Mouse (Mus musculus): ENCODE measurements around the gene Tmem230.
"Not testable (repeated sequence)": the region's sequence is repeated elsewhere in the genome, so short reads cannot be mapped to it uniquely, and the experiment has no call there.

Tmem230 gene

DNA sequence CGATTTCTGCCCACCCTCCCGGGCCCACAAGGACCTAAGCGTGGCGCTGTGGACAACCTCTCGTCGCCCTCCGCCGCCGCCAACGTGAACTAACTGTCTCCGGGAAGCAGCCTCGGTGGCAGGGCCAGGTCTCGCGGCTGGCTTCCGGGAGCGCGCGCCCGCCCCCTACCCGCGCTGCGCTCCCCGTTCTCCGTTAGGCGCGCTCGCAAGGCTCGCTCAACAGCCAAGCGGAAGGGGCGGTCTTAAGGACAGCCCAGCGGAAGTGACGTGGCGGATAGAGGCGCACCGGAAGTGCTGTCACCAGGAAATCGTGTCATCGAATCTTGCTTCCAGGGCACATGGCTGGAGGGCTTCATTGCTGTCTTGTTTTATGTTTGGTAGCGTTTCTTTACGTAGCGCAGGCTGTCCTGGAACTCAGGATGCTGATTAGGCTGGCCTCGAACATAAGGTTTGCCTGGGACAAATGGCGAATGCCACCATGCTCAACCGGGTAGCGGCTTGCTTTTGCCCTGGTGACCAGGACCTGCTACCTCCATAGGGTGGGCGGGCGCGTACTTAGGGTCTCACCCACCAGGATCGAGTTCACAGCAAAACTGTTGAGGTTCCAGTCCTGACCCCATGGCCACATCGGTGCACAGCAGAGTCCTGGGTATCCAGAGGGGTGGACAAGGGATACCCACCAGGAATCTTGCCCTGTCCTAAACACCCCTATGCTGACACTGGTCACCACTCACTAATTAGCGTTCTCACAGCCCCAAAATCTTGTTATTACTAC lies at the start of gene Tmem230:
Gene Tmem230, minus strand, starts transcription at position 269 of the 775 bp plus-strand sequence.
- DNase-seq (ENCODE audit: low read depth, low spot score), result peak; percentile 96

GRCm38 (mm10) chr2:132293694-132294450 lies 46.3 kb upstream of the Tmem230 start:
- no peak for DNase-seq (ENCODE audit: low read depth, low spot score)

GRCm38 (mm10) chr2:132292083-132292482 lies 44.5 kb upstream of the Tmem230 start:
- DNase-seq (ENCODE audit: low read depth, low spot score), result peak; percentile 74

DNA sequence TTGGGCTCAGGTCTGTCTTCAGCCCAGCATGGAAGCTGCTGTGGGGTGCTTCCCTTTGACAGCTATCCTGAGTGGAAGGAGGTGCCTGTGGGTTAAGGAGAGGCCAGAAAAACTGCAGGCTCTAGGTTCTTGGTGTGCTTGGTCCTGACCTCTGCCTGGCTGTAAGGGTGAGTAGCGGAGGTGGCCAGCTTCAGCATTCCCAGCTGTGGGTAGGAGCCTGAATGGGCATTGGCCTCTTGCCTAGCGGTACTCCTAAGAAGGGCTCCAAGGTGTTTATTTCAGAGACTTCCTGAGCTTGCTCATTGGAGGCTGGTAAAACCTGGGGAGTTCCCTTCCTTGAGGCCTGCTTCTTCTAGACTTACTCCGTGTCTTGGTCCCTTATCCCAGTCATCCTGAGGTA lies 43.7 kb upstream of the Tmem230 start:
- DNase-seq (ENCODE audit: low read depth, low spot score), result no peak

DNA sequence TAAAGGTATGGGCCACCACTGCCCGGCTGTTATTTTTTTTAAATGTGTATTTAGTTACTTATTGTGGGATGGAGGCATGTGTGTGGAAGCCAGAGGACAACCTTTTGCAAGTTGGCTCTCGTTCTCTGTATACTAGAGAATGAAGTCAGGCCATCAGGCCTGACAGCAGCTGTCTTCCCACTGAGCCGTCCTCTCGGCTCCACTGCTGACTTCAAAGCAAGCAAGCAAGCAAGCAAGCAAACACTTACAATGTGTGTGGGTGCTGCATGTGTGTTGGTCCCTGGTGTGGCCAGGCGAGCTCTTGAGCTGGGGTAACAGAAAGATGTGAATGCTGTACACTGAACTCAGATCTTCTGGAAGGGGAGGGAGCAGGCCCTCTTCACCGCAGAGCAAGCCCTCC lies 43.2 kb upstream of the Tmem230 start:
- DNase-seq (ENCODE audit: low read depth, low spot score), result no peak

DNA sequence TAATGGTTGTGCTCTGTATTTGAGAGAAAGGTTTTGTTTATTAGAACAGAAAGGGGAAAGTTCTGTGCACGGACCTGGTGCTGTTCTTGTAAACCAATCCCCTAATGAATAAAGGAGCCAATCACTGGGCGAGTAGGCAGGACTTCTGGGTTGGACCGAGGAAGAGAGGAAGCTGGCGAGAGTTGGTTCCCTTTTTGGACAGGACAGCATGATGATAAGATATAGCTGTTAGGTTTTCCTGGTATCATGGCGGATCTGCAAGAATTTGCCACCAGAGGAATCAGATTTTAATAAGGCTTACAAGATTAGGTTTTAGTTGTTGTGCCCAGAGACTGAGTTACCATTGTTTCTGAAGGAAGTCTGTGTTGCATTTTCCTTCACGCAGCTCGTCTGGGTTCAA lies 41.6 kb upstream of the Tmem230 start:
- DNase-seq (ENCODE audit: low read depth, low spot score), result not testable (repeated sequence)

GRCm38 (mm10) chr2:132286376-132287076 lies 38.9 kb upstream of the Tmem230 start:
- peak; percentile 48 for DNase-seq (ENCODE audit: low read depth, low spot score)

- not testable (repeated sequence) for DNase-seq (ENCODE audit: low read depth, low spot score)
Observed at GRCm38 (mm10) chr2:132285722-132286121, 38.1 kb upstream of the Tmem230 start.

DNA sequence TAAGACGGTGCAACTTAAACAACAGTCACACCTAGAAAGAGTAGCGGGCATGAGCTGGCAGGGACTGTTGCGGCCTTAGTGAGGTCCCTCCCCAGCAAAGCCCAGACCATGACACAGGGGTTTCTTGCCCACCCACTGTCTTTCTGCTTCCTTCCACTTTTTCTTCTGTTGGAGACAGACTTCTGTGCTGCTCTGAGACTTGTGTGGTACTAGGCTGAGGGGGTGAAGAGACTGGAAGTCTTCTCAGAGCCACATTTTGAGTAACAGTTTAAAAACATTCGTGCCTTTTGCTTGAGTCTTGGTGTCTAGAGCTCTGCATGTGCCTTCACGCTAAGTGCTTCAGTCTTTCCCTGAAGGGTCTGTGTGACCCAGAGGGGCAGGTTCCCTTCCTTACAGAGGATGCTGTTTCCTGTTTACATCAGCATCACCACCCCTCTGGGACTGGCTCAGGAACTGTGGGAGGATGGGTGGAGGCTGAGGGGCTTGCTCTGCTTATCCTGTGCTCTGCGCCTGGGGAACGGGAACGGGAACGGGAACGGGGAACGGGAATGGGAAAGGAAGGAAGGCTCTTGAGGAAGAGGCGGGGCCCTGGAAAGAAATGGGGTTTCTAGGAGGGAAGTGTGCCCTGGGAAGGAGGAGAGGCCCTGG lies 37.0 kb upstream of the Tmem230 start:
- DNase-seq (ENCODE audit: low read depth, low spot score), result no peak

DNA sequence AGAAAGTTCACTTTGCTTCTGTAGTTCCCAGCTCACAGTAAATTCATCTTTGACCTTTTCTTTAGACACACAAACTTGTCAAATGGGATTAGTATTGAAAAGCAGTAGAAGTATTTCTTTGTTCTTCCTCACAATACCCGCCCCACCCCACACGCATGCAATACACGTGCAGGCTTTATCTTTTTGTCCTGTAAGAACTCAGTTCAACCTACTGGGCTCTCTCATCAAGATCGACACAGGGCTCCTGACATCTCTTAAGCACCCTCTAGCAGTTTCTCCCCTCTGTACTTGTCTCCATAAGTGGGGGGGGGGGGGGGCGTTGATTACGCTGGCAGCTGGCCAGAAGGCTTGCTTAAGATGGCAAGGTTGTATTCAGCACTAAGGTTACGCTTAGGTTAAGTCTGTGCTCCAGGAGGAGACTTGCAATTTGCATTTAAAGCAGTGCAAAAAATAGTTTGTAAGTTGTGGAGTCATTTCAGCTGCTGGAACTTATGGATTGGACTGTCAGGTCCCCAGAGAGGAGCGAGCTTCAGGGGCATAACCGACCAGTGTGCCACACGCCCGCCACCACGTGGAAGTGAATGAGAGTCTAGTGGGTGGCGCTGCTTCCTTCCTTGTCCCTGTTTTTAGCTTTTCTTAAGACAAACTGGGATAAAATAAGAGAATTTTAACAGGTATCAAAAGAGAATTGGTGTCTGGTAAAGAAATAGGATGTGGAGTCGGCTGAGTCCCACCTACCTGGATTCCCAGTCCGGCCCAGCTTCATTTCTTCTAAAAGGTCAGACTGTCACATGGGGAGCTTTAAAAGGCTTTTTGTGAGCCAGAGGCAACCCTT lies 35.8 kb upstream of the Tmem230 start:
- no peak for DNase-seq (ENCODE audit: low read depth, low spot score)

DNA sequence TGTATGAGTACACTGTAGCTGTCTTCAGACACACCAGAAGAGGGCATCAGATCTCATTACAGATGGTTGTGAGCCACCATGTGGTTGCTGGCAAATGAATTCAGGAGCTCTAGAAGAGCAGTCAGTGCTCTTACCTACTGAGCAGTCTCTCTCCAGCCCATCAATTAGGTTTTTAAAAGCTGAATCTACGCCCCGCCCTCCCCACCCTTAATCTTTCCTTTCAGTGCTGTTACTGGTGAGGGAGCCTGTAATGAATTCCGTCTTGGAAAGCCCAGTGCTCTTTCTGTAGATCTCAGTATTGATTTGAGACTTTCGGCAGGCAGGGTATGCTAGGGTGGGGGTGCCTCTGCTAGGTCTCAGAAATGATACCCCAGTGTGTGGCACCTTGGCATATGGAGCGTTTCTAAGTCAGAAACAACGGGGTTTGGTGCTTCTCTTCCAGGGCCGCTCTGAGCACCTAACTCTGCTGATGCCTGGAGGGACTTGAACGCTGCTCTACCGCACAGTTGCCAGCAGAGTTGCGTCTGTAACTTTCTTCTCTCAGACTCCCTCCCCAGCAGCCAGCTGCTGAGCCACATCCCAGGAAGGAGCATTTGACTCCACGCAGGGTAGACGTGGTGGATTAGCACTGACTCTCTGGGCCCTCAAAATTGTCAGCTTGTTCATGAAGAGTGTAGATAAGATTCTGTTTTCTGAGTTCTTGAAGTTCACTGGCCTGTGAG lies 35.0 kb upstream of the Tmem230 start:
- no peak for DNase-seq (ENCODE audit: low read depth, low spot score)

GRCm38 (mm10) chr2:132281560-132282452 lies 34.2 kb upstream of the Tmem230 start:
- DNase-seq (ENCODE audit: low read depth, low spot score), result no peak

DNA sequence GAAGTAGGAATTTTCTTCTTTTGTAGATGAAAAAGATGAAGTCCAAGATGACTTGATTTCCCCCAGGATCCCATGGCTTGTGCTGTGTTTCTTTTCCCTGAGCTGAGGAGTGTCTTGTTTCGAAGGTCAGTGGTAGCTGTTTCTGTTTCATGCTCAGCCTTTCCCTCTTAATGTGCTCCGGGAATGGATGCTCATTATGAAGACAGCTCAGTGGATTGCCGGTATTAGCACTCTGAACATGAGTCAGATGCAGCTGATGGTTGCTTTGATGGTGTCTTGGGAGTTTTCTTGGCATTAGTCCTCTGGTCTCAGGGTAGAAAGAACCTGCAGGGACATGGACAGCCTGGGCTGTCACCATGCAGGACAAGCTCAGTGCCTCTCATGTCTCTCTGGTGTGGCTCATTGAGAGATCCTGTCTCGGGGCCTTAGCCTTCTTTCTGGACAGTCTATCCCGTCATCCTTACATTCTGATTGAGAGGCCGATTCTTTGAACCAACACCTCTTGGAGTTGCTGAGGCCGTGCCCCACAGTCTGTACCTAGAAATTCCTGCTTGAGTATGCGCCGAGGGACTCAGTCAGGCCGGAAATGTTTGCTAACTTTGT lies 33.0 kb upstream of the Tmem230 start:
- DNase-seq (ENCODE audit: low read depth, low spot score), result no peak

DNA sequence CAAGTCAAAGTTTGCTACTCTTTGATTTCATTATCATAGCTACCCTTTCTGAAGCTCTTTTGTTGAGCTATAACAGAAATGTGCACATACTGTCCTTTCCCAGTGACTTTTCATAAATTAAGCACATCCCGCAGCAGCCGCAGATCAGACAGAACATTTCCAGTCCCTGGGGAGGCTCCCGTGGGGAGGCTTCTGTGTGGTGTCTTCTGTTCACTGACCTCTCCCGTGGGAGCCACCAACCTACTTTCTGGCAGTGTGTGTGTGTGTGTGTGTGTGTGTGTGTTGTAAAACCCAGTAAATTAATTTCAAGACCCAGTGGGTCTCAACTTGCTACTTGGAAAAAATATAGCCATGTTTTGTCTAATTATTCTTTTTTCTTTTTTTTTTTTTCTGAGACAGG lies 32.4 kb upstream of the Tmem230 start:
- DNase-seq (ENCODE audit: low read depth, low spot score), result no peak

- DNase-seq (ENCODE audit: low read depth, low spot score), result no peak
Observed at GRCm38 (mm10) chr2:132279336-132279882, 31.8 kb upstream of the Tmem230 start.

GRCm38 (mm10) chr2:132278273-132278853 lies 30.8 kb upstream of the Tmem230 start:
- DNase-seq (ENCODE audit: low read depth, low spot score), result no peak

- DNase-seq (ENCODE audit: low read depth, low spot score), result no peak
Observed at GRCm38 (mm10) chr2:132276249-132276648, 28.6 kb upstream of the Tmem230 start.

DNA sequence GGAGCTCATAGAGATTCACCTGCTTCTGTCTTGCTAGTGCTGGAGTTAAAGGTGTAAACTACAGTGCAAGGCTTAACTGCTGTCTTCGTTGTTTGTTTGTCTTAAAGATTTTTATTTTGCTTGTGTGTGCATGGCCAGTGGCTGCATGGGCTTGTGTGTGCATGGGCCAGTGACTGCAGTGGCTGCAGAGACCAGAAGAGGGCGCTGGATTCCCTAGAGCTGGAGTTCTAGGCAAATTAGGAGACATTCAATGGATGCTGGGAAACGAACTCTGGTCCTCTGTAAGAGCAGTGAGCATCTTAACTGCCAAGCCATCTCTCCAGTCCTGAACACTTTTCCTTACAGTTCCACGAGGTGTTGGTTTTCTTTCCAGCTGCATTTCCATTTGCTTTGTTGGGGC lies 27.9 kb upstream of the Tmem230 start:
- DNase-seq (ENCODE audit: low read depth, low spot score), result no peak

Data from telencephalon, adult 2 months (tissue).